Mouse (Mus musculus): ENCODE results near the gene Dock4.
"Not testable (repeated sequence)": the region's sequence is repeated elsewhere in the genome, so short reads cannot be mapped to it uniquely, and the experiment has no call there.

Dock4 gene

DNA sequence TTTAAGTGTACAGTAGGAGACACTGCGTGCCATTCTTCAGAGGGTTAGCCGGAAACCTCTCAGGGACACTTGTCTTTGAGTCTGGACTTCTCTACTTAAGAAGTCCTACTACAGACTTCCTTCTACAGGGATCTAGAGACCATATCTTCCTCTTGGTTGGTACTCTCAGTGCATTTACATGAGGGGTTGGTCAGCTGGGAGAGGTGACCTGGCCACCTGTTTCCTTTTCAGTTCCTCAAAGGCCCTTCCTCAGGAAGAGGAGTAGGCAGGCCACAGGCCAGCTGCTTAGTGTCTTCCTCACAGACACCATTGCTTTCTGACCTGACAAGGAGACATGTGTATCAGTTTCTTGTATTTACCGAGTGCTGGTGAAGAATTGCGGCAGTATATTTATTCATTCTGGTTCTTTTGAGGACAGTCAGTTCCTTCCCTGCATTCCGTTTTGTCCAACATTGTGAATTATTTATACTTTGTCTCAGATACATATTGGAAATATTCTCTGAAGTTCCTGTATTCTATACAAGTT, 380.2 kb downstream of the Dock4 start:
- in situ Hi-C loops (cut with MboI; ENCODE audit: low pct_unique_long_range_greater_than_20kb in 1 of 2, low sequenced_read_pairs in 2 of 2, unreplicated experiment in 1 of 2) = loop anchor here (10.0 to 25.0 kb wide), 2 partner anchors 386 to 571 kb away; no protein-coding TSS in a partner anchor

- in situ Hi-C loops (cut with MboI; ENCODE audit: low pct_unique_long_range_greater_than_20kb in 1 of 2, low sequenced_read_pairs in 2 of 2, unreplicated experiment in 1 of 2) = loop anchor here (10.0 to 25.0 kb wide), 2 partner anchors 386 to 572 kb away; no protein-coding TSS in a partner anchor
These were observed 380.7 kb downstream of the Dock4 start for GRCm38 (mm10) chr12:40826491-40826890.

DNA sequence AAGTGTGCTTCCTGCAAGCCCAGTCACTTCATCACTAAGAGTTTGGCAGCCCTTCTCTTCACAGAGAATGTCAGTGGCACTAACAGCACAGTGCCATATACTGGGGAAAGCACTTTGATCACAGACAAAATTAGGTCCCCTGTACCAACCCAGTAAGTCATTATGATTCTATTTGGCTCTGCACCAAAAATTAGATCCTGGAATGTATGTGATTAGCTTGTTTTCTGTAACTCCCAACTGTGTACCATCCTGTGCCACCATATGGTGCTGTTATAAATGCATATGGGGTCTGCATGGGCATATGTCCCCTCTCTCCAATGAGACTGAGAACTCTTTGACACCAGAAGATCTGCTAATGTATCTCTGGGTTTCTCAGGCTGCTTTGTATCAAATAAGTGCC, 382.3 kb downstream of the Dock4 start:
- in situ Hi-C loops (cut with MboI; ENCODE audit: low pct_unique_long_range_greater_than_20kb in 1 of 2, low sequenced_read_pairs in 2 of 2, unreplicated experiment in 1 of 2) = loop anchor here (10.0 to 25.0 kb wide), 2 partner anchors 384 to 573 kb away; no protein-coding TSS in a partner anchor

- in situ Hi-C loops (cut with MboI; ENCODE audit: low pct_unique_long_range_greater_than_20kb in 1 of 2, low sequenced_read_pairs in 2 of 2, unreplicated experiment in 1 of 2) = loop anchor here (10.0 to 25.0 kb wide), 2 partner anchors 383 to 574 kb away; no protein-coding TSS in a partner anchor
These were observed 383.5 kb downstream of the Dock4 start for GRCm38 (mm10) chr12:40829269-40829668.

DNA sequence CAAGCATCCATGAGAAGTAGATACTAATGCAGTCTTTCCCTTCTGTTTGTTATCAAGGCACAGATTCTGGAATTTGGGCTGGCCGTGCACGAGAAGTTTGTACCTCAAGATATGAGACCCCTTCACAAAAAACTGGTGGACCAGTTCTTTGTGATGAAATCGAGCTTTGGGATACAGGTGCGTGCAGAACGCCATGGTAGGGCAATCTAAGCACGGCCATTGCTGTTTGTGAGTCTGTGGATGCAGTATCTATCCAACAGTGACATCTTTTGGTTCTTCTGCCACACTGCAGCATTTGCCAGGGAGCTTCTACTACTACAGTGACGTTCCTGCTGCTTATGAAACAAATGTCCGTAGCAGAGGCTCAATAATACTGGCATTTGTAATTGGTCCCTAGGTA, 386.4 kb downstream of the Dock4 start:
- in situ Hi-C loops (cut with MboI; ENCODE audit: low pct_unique_long_range_greater_than_20kb in 1 of 2, low sequenced_read_pairs in 2 of 2, unreplicated experiment in 1 of 2) = loop anchor here (10.0 to 25.0 kb wide), 3 partner anchors 380 to 653 kb away; partner anchors contain the start of gene Lrrn3 (in 1 of the 2)

GRCm38 (mm10) chr12:40836924-40837323, 391.2 kb downstream of the Dock4 start:
- in situ Hi-C loops (cut with MboI; ENCODE audit: low pct_unique_long_range_greater_than_20kb in 1 of 2, low sequenced_read_pairs in 2 of 2, unreplicated experiment in 1 of 2) = loop anchor here (10.0 to 25.0 kb wide), 3 partner anchors 375 to 648 kb away; partner anchors contain the start of gene Lrrn3 (in 1 of the 2)

DNA sequence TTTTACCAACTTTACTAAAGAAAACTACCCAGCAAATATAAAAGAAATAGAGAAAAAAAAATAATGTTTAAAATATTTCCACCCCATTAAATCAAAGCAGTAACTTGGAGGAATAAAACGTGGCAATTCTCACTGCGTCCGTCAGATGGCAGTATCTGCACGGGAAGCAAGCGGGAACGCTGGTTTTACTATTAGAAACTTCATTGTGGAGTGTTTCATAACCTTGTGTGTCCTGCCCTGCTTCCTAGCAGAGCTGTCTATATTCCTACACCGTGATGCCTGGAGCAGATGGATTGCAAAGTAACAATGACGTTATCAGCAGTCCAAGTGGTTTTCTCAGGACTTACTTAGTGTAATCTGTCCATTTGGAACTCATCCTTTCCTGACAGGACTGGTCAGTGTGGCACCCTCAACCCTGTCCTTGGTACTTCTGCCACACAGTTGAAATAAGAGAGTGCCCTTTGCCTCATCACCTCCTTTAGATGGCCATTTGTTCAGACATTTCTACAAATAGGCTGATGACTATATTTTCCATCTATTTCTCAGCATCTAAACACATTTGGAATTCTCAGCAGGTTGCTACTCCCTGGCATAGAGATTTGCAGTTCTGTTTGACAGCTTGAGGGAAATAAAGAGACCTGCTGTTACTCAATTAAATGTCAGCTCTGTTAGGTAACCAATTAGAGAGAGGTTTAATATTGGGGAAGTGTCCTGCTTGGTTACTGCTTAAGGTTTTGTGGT, 392.0 kb downstream of the Dock4 start:
- in situ Hi-C loops (cut with MboI; ENCODE audit: low pct_unique_long_range_greater_than_20kb in 1 of 2, low sequenced_read_pairs in 2 of 2, unreplicated experiment in 1 of 2) = loop anchor here (10.0 to 25.0 kb wide), 3 partner anchors 375 to 647 kb away; partner anchors contain the start of gene Lrrn3 (in 1 of the 2)

GRCm38 (mm10) chr12:40838338-40838695, 392.6 kb downstream of the Dock4 start:
- in situ Hi-C loops (cut with MboI; ENCODE audit: low pct_unique_long_range_greater_than_20kb in 1 of 2, low sequenced_read_pairs in 2 of 2, unreplicated experiment in 1 of 2) = loop anchor here (10.0 to 25.0 kb wide), 3 partner anchors 374 to 646 kb away; partner anchors contain the start of gene Lrrn3 (in 1 of the 2)

DNA sequence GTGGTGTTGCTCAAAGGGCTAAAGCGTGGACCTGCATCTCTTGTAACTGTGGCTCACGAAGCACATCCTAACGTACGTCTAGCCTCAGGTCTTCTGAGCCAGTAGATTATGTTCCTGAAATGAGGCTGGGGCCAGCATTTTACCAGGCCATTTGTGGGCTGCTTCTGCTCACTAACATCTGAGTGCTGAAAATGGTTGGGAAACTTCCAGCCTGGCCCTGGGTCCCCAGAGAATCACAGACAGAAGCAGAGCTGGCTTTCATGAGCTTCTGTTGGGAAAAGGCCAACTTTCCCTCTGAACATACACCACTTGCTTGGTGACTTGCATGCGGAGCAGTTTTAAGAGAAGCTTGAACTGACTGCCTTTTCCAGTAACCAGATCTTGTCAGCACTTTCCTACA, 393.2 kb downstream of the Dock4 start:
- in situ Hi-C loops (cut with MboI; ENCODE audit: low pct_unique_long_range_greater_than_20kb in 1 of 2, low sequenced_read_pairs in 2 of 2, unreplicated experiment in 1 of 2) = loop anchor here (10.0 to 25.0 kb wide), 3 partner anchors 373 to 646 kb away; partner anchors contain the start of gene Lrrn3 (in 1 of the 2)

GRCm38 (mm10) chr12:40839817-40840216, 394.1 kb downstream of the Dock4 start:
- in situ Hi-C loops (cut with MboI; ENCODE audit: low pct_unique_long_range_greater_than_20kb in 1 of 2, low sequenced_read_pairs in 2 of 2, unreplicated experiment in 1 of 2) = loop anchor here (10.0 to 25.0 kb wide), 3 partner anchors 372 to 645 kb away; partner anchors contain the start of gene Lrrn3 (in 2 of the 2)

DNA sequence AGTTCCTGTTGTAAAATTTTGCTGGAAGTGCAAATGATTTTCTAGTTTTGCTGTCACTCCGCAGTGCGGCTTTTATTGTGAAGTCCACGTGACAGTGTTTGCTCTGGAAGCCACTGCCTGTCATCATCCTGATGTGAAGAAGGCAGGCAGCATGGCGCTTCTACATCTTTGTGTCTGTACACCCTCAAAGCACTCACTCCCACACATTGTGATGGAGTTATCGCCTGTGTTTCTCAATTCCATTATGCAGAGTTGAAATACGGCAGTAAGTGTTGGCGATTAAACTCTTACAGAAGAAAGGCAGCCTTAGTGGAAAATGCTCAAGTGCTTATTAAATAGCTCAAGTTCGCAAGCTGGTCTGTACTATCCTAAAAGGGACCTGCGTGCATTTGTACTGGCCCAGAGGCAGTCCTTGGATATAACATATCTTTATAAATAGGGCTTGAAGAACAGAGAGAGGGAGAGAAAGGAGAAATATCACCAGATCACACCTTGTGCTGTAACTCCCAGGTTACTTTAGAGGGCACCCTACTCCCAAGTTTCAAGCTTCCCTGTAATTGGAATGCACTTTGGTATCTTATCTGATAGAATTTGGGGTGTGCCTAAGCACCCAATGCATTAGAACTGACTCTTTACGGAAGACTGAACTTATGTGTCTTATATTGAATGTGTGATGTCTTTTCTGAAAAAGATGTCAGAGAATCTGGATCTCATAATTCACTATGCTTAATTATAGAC, 396.7 kb downstream of the Dock4 start:
- in situ Hi-C loops (cut with MboI; ENCODE audit: low pct_unique_long_range_greater_than_20kb in 1 of 2, low sequenced_read_pairs in 2 of 2, unreplicated experiment in 1 of 2) = loop anchor here in 1 of 2 experiments (10.0 to 25.0 kb wide), 2 partner anchors 370 to 642 kb away; partner anchors contain the start of gene Lrrn3

DNA sequence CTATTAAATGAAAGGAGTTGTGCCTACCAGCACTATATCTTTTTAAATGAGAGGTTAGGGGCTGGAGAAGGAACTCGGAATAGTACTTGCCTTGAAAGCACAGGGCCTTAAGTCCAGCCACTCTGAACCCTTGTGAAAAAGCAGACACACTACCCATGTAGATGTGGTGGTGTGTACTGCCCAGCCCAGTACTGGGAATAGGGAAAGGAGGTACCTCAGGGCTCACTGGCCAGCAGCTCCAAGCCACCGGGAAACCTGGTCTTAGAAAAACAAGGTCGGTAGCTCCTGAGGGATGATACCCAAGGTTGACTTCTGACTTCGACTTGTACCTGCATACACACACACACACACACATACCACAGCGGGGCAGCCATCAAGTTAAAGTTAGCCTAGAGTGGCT, 397.2 kb downstream of the Dock4 start:
- in situ Hi-C loops (cut with MboI; ENCODE audit: low pct_unique_long_range_greater_than_20kb in 1 of 2, low sequenced_read_pairs in 2 of 2, unreplicated experiment in 1 of 2) = loop anchor here in 1 of 2 experiments (10.0 to 25.0 kb wide), 2 partner anchors 369 to 642 kb away; partner anchors contain the start of gene Lrrn3

DNA sequence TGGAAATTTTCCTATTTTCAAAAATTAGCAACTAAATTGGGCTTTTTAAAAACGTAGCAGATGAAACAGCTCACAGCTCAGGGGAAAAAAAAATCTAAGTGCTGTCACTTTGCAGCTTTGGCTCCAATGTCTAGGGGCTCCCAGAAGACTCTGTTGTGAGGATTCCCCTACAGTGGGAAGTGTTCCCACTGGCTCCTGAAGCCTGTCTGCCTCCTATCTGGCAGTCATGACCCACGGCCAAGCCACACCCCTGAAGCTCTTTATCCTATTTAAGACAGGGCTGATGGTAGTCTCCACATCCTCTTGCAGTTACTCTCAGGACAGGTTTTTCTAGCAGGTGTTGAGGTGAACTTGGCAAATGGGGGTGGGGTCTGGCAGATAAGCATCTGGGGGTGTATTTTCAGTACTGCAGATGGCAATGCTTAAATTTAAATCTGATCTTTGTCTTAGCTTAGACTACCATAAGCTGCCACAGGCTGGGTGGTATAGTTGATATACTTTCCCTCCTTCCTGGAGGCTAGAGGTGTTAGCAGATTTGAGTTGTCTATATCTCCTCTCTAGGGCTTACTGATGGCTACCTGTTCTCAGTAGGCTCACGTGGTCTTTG, 397.8 kb downstream of the Dock4 start:
- in situ Hi-C loops (cut with MboI; ENCODE audit: low pct_unique_long_range_greater_than_20kb in 1 of 2, low sequenced_read_pairs in 2 of 2, unreplicated experiment in 1 of 2) = loop anchor here in 1 of 2 experiments (10.0 to 25.0 kb wide), 2 partner anchors 369 to 641 kb away; partner anchors contain the start of gene Lrrn3

- in situ Hi-C loops (cut with MboI; ENCODE audit: low pct_unique_long_range_greater_than_20kb in 1 of 2, low sequenced_read_pairs in 2 of 2, unreplicated experiment in 1 of 2) = loop anchor here in 1 of 2 experiments (10.0 to 25.0 kb wide), 2 partner anchors 368 to 640 kb away; partner anchors contain the start of gene Lrrn3
These were observed 398.6 kb downstream of the Dock4 start for GRCm38 (mm10) chr12:40844324-40844723.

DNA sequence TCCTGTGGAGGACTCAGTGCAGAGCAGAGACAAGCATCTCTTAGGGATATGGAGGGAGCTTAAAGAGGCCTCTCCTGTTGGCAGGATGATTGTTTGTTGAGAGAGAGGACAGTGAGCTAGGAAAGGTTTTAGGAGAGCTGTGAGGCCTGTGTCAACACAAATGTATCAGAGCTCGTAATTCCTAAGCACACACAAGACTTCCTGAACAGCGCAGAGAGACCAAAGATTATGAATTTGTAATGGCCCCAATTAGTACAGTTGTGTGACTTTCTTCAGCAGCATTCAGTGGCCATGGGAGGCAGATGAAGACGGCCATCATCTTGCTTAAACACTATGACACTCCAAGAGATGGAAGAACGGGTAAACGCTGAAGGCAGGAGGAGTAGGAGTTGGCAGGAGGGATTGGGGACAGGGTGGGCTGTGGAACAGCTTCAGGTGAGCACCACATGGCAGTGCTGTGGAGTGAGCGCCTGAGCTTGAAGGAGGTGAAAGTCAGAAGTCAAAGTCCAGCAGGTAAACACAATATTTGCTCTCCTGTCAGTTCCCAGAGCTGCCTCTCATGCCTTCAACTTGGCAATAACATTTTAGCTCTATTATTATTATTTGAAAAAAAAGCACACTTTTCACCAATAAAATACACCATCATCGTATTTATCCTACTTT, 409.1 kb downstream of the Dock4 start:
- in situ Hi-C loops (cut with MboI; ENCODE audit: low pct_unique_long_range_greater_than_20kb in 1 of 2, low sequenced_read_pairs in 2 of 2, unreplicated experiment in 1 of 2) = no loop called here

DNA sequence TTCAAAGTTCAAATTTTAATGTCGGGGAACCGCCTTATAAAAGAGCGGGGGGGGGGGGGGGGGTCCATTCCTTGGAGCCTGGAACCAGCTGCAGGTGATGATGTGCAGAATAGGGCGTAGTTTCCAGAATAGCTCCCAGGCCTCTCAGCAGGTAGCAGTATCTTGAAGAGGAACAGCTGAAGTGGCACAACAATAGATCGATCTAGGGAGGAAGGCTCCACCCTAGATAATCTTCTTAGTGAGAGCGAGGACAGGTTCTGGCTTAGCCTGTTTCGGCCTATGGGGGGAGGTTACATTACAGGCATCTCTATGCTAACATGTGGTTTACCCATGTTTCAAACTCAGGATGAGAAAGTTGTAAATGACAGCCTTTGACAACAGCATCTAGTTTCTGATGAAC, 411.7 kb downstream of the Dock4 start:
- in situ Hi-C loops (cut with MboI; ENCODE audit: low pct_unique_long_range_greater_than_20kb in 1 of 2, low sequenced_read_pairs in 2 of 2, unreplicated experiment in 1 of 2) = no loop called here

GRCm38 (mm10) chr12:40858763-40859162, 413.0 kb downstream of the Dock4 start:
- in situ Hi-C loops (cut with MboI; ENCODE audit: low pct_unique_long_range_greater_than_20kb in 1 of 2, low sequenced_read_pairs in 2 of 2, unreplicated experiment in 1 of 2) = not testable (repeated sequence)
